Mouse (Mus musculus) ES-E14 (cell line): ENCODE data around the gene Nectin2.

Experiments used
- CHD2 ChIP-seq: IDR thresholded peaks from 2 replicates; pipeline ENCODE4 v1.6.1; 2014; ENCODE audit warnings: mild to moderate bottlenecking, low read depth, low read length, inconsistent platforms
- MAFK ChIP-seq: IDR thresholded peaks from 2 replicates; pipeline ENCODE4 v1.6.1; 2014; ENCODE audit warnings: mild to moderate bottlenecking, low read depth, low read length, inconsistent platforms; ENCODE audit not compliant: insufficient read depth
- ZC3H11A ChIP-seq: IDR thresholded peaks from 2 replicates; pipeline ENCODE4 v1.6.1; 2012; ENCODE audit warnings: low read depth, mild to moderate bottlenecking, inconsistent platforms, low read length, borderline replicate concordance

GRCm38 (mm10) chr7:19694336-19695212, 55.7 kb downstream of the Nectin2 start:
- no peak for TF ChIP-seq ZC3H11A
- TF ChIP-seq CHD2, result no peak
- TF ChIP-seq MAFK, result no peak
